Mouse (Mus musculus) heart, postnatal 0 days (tissue): ENCODE data around the gene Gm17606.

Experiments
- CTCF ChIP-seq: IDR thresholded peaks from 2 replicates; pipeline ENCODE4 v1.5.1; 2016; ENCODE audit warnings: antibody characterized with exemption, control low read depth, low read depth
- EP300 ChIP-seq: IDR thresholded peaks from 2 replicates; pipeline ENCODE4 v1.6.1; 2016; ENCODE audit warnings: antibody characterized with exemption, low read depth

DNA sequence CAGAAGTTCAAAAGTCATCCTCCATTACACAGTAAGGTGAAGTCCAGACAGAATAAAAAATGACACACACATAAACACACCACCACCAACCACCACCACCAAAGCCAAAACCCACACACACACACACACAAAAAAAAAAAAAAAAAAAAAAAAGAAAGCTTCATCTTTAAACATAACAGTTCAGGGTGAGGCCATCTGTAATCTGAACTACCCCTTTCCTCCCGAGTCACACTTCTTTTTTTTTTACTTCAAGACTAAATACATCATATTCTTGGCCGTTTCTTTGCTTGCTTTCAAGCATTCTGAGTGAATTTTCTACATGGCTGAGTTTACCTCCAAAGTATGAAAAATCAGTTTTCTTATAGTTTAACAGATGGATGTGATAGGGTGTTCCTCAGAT, 39.2 kb upstream of the Gm17606 start:
- no peak for TF ChIP-seq CTCF
- no peak for TF ChIP-seq EP300
